Mouse (Mus musculus): ENCODE data around the gene Srsf9.

Srsf9 gene

DNA sequence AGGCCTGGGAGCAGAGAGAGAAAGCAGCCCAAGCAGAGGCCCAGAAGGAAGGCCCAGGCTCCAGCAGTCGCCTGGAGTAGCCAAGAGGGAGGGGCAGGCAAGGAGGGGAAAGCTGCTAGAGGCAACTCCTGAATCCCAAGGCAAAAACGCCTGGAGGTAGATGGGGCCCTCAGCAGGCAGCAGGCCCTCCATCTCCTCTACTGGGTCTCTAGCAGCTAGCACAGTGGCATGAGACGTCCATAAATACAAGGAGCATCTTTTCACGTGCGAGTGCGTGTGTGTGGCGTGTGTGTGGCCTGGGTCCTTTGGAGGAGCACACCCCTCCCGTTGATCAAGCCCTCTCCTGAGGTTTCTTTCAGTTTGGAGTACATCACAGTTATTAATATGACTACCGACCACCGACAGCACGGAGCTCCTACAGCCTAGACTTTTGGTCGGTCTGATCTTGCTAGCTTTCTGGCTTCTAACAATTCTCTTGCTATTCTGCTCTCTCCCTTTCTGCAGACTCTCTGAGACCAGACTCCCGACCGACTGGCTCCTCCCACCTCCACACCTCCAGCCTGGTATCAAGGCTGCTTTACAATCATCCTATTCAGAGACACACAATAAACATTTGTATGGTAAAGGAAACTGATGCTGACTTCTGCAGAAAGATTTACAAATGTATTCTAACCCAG lies 9.9 kb upstream of the Srsf9 start:
- TF ChIP-seq NANOG (IDR thresholded peaks at IDR 0.05; ENCODE audit: borderline replicate concordance, low read length), result peak; percentile 93; the same call in 1 of the 2 replicates
- no peak for TF ChIP-seq CTCF (conservative IDR thresholded peaks at IDR 0.05; ENCODE audit: low read length)
- no peak for TF ChIP-seq POU5F1 (IDR thresholded peaks at IDR 0.05; ENCODE audit: borderline replicate concordance, low read length)
- H3K27me3 ChIP-seq (ENCODE audit: insufficient read depth, low read length), result peaks cover 10% of the 10 kb centered on the region; the same call in 1 of the 2 replicates
- H3K4me1 ChIP-seq (replicated peaks; ENCODE audit: low read depth, low read length), result peaks cover 78% of the 10 kb centered on the region
- peak overlapping the region; percentile 56 for H3K4me3 ChIP-seq (replicated peaks; ENCODE audit: low read length)
- no peaks in the 10 kb centered on the region for H3K9me3 ChIP-seq (ENCODE audit: low read length)
- H3K36me3 ChIP-seq (ENCODE audit: insufficient read depth, low read length), result no peaks in the 10 kb centered on the region

DNA sequence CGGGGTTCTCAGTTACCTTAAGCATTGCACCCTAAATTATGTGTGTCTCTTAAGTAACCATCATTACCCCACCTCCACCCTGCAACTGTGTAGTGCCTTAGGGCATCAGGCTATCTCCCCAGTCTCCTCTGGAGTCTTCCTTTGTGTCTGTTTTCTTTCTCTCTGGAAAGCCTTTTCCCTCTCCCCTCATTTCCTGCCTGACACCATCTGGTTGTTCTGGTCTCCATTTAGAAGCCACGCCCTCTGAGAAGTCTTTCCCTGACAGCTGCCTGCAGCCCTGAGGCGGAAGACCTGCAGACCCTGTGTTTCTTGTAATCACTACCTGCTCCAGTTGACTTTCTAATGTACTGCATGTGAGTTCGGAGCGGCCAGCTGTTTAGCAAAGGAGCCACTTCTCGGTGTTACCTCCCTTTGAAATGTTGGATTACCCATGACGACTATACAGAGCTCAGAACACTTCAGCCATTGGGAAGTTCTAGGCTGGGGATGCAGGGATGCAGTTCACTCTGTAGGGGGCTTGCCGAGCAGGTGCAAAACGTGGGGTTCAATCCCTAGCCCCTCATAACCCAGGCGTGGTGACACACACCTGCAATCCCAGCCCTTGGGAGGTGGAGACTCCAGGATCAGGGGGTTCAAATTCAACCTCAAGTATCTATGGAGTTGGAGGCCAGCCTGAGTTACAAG lies 9.2 kb upstream of the Srsf9 start:
- peak overlapping the region; percentile 56 for H3K4me3 ChIP-seq (replicated peaks; ENCODE audit: low read length)

DNA sequence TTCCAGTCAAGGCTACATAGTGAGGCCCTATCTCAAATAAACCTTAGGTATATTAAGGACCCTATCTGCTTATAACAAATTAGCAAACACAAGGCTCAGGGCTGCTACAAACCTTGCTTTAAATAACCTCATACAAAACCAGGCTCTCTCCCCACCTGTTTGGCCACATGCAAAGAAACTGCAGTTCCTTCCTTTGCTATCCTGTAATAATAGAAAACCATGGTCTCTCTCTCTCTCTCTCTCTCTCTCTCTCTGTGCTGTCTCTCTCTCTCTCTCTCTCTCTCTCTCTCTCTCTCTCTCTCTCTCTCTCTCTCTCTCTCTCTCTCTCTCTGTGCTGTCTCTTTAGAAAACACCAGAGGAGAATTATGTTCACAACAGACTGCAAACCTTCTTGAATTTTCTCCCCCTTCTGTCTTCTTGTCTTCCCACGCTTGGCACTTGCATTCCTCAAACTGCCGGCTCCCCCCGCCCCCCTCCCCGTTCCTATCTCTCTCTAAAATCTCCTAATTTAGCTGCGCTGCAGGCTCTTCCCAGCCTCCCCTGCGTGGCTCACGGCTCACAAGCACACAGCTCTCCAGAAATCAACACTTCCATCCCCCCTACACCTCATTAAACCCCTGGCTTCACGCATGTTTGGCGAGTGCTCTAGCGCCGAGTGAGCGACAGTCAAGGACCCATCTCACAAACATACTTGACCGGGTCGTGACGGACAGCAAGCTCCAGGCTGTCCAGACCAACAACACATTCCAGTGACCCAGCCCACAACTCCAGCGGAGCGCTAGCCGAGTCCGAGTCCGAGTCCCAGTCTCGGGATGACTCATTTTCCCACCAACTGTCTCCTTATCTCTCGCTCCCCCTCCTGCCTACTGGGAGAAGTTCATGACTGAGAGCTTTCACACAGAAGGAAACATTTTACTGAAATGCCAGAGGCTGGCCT lies 7.7 kb upstream of the Srsf9 start:
- Histone ChIP-seq H3K9me3 (ENCODE audit: low read length) (no peaks in the 10 kb centered on the region), H3K4me3 (replicated peaks; ENCODE audit: low read length) (peak overlapping the region; percentile 58), H3K36me3 (ENCODE audit: insufficient read depth, low read length) (no peaks in the 10 kb centered on the region), H3K4me1 (replicated peaks; ENCODE audit: low read depth, low read length) (peaks cover 67% of the 10 kb centered on the region), H3K27me3 (ENCODE audit: insufficient read depth, low read length) (peaks cover 10% of the 10 kb centered on the region; the same call in 1 of the 2 replicates)
- TF ChIP-seq POU5F1 (IDR thresholded peaks at IDR 0.05; ENCODE audit: borderline replicate concordance, low read length) (no peak), NANOG (IDR thresholded peaks at IDR 0.05; ENCODE audit: borderline replicate concordance, low read length) (no peak), CTCF (conservative IDR thresholded peaks at IDR 0.05; ENCODE audit: low read length) (peak; percentile 25; the same call in 1 of the 2 replicates)

More for the DNA sequence above, 9.2 kb upstream of the Srsf9 start:
- Histone ChIP-seq H3K27me3 (ENCODE audit: insufficient read depth, low read length) (peaks cover 10% of the 10 kb centered on the region; the same call in 1 of the 2 replicates), H3K9me3 (ENCODE audit: low read length) (no peaks in the 10 kb centered on the region), H3K36me3 (ENCODE audit: insufficient read depth, low read length) (no peaks in the 10 kb centered on the region), H3K4me1 (replicated peaks; ENCODE audit: low read depth, low read length) (peaks cover 71% of the 10 kb centered on the region)
- TF ChIP-seq POU5F1 (IDR thresholded peaks at IDR 0.05; ENCODE audit: borderline replicate concordance, low read length) (no peak), CTCF (conservative IDR thresholded peaks at IDR 0.05; ENCODE audit: low read length) (no peak), NANOG (IDR thresholded peaks at IDR 0.05; ENCODE audit: borderline replicate concordance, low read length) (no peak; the same call in 1 of the 2 replicates)

DNA sequence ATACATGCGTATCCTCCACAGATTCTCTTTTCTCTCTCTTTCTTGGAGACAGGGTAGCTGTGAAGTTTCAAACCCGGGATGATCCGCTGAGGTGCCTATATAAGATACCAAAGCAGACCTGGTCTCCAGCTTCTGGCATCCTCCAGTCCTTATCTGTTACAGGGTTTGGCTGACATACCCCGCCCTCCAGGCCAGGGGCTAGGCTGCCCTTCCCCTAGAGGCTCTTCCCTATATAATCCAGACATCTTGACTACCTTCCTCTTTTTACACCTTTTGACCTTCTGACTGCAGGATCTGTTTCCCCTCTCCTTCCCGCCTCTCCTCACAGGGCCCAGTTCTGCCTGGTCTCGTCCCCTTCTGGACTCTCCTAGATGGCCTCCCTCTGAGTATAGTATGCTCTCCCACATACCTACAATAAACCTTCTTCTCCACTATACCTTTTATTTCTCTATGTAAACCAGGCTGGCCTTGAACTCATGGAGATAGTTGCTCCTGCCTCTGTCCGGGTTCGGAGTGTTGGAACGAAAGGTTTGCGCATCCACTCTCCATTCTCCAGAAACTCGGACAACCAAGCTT lies 633 bp upstream of the Srsf9 start:
- peaks cover 55% of the 10 kb centered on the region for H3K4me1 ChIP-seq (replicated peaks; ENCODE audit: low read depth, low read length)
- H3K36me3 ChIP-seq (ENCODE audit: insufficient read depth, low read length), result peaks cover 29% of the 10 kb centered on the region
- peak overlapping the region; percentile 91 for H3K4me3 ChIP-seq (replicated peaks; ENCODE audit: low read length)
- no peaks in the 10 kb centered on the region for H3K9me3 ChIP-seq (ENCODE audit: low read length)
- no peak for TF ChIP-seq NANOG (IDR thresholded peaks at IDR 0.05; ENCODE audit: borderline replicate concordance, low read length)
- no peak for TF ChIP-seq CTCF (conservative IDR thresholded peaks at IDR 0.05; ENCODE audit: low read length)
- no peak for TF ChIP-seq POU5F1 (IDR thresholded peaks at IDR 0.05; ENCODE audit: borderline replicate concordance, low read length)
- peaks cover 4% of the 10 kb centered on the region; the same call in 1 of the 2 replicates for H3K27me3 ChIP-seq (ENCODE audit: insufficient read depth, low read length)

DNA sequence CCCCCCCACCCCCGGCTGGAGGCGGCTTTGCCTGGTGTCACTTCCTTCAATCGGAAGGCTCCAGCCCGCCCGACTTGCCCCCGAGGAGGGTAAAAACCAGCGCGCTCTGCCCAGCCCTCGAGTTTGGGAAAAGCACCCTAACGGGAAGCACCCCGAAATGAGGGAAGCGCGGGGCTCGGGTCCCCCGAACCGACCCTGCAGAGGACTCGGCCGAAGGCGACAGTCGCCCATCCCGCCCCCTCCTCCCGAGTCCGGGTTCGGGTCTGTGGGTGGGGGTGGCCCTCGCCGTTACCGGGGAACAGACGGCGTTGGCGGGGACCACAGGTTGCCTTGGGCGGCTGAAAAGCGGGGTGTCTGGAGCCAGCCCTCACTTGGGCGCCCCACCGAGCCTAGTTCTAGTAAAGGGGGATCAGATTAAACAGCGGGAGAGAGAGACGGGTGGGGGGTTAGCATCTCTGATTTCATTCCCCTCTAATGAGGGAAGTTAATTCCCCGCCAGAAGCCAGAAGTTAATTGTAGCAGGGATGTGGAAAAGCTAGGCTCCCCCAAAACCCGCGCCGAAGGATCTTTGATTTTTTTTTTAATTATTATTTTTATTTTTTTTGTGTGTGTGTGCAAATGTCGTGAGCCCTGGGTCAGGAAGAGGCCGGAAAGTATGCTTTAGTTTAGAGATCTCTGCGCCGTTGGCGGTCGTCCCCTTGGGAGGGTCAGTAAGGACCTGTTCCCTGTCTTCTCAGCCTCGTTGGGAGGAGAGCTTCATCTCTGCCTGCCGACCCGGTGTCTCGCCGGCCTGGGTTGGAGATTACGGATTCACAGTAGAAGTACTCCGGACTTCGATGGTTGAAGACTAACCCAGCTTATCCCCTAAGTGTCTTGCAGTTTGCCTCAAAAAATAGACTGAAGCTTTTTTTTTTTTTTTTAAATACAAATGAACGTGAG lies 902 bp downstream of the Srsf9 start:
- no peaks in the 10 kb centered on the region for H3K9me3 ChIP-seq (ENCODE audit: low read length)
- no peak for TF ChIP-seq CTCF (conservative IDR thresholded peaks at IDR 0.05; ENCODE audit: low read length)
- no peak for TF ChIP-seq POU5F1 (IDR thresholded peaks at IDR 0.05; ENCODE audit: borderline replicate concordance, low read length)
- no peak for TF ChIP-seq NANOG (IDR thresholded peaks at IDR 0.05; ENCODE audit: borderline replicate concordance, low read length)
- H3K27me3 ChIP-seq (ENCODE audit: insufficient read depth, low read length), result peaks cover 4% of the 10 kb centered on the region; the same call in 1 of the 2 replicates
- peaks cover 44% of the 10 kb centered on the region for H3K36me3 ChIP-seq (ENCODE audit: insufficient read depth, low read length)
- peaks cover 55% of the 10 kb centered on the region for H3K4me1 ChIP-seq (replicated peaks; ENCODE audit: low read depth, low read length)
- H3K4me3 ChIP-seq (replicated peaks; ENCODE audit: low read length), result peak overlapping the region; percentile 91

DNA sequence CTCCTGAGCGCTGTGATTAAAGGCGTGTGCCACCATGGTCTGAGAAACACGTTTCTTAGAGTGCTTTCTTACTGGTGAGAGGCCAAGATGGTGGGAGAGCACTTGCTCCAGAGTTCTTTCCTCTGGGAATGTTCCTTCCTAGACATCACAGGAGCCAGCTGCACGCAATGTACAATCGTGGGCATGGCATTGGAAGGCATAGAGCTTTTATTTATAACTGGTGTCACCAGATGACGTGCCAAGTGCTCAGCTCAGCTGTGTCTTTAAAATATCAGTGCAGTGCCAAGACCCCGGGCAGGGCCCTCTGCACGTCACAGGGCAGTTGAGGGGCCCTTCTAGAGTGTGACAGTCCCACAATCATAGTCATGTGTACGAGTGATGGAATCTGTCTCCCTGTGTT lies 4.0 kb downstream of the Srsf9 start:
- Histone ChIP-seq H3K9me3 (ENCODE audit: low read length) (no peaks in the 10 kb centered on the region), H3K27me3 (ENCODE audit: insufficient read depth, low read length) (peaks cover 4% of the 10 kb centered on the region; the same call in 1 of the 2 replicates), H3K4me1 (replicated peaks; ENCODE audit: low read depth, low read length) (peaks cover 32% of the 10 kb centered on the region), H3K36me3 (ENCODE audit: insufficient read depth, low read length) (peaks cover 75% of the 10 kb centered on the region), H3K4me3 (replicated peaks; ENCODE audit: low read length) (no peak overlapping the region)
- TF ChIP-seq CTCF (conservative IDR thresholded peaks at IDR 0.05; ENCODE audit: low read length) (no peak), POU5F1 (IDR thresholded peaks at IDR 0.05; ENCODE audit: borderline replicate concordance, low read length) (no peak), NANOG (IDR thresholded peaks at IDR 0.05; ENCODE audit: borderline replicate concordance, low read length) (no peak)

DNA sequence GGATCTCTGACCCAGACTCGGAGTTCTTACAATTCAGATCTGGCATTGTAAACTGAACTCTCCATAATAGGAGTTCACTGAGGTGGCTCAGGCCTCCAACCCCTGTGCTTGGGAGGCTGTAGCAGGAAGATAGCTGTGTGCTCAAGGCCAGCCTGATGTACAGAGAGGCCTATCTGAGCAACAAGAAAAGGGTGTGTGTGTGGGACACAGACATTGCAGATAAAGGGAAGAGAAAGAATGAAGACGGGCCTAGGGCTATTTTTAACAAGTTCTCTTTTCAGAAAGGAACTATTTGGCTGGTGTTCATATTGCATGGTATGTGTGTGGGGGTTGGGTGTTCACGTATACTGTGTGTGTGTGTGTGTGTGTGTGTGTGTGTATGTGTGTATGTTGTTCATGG lies 6.6 kb downstream of the Srsf9 start:
- peaks cover 19% of the 10 kb centered on the region for H3K4me1 ChIP-seq (replicated peaks; ENCODE audit: low read depth, low read length)
- TF ChIP-seq POU5F1 (IDR thresholded peaks at IDR 0.05; ENCODE audit: borderline replicate concordance, low read length) (no peak), NANOG (IDR thresholded peaks at IDR 0.05; ENCODE audit: borderline replicate concordance, low read length) (no peak), CTCF (conservative IDR thresholded peaks at IDR 0.05; ENCODE audit: low read length) (no peak)
- H3K9me3 ChIP-seq (ENCODE audit: low read length), result no peaks in the 10 kb centered on the region
- peaks cover 92% of the 10 kb centered on the region for H3K36me3 ChIP-seq (ENCODE audit: insufficient read depth, low read length)
- no peak overlapping the region for H3K4me3 ChIP-seq (replicated peaks; ENCODE audit: low read length)
- no peaks in the 10 kb centered on the region for H3K27me3 ChIP-seq (ENCODE audit: insufficient read depth, low read length)

All from E14TG2a.4 (cell line).